Mouse (Mus musculus) forebrain, postnatal 0 days (tissue): ENCODE results near the gene Kmt5a. TPM values are rescaled to one million over a fixed set of nuclear protein-coding genes. Genes with fewer than 3 reads are reported as not detected.
A peak's percentile ranks its signal among the peaks of the same experiment; 100 is the strongest.

ENCODE experiments used
- ATAC-seq: fragments of 200-750 bp; cut with Nextera tagmentation; 2 replicates; pipeline ENCODE4 v1.8.0; 2017; ENCODE audit warnings: mild to moderate bottlenecking, moderate library complexity
- DNase-seq: peaks from one replicate; pipeline ENCODE4 v3.0.0-alpha.2; 2015
- H3K27ac ChIP-seq: fragments of 300-500 bp; sonication (generic); 2 replicates; pipeline ENCODE4 v1.5.1; 2014; ENCODE audit warnings: low read depth, mild to moderate bottlenecking, antibody characterized with exemption, low read length, moderate library complexity, mixed read lengths
- H3K27me3 ChIP-seq: fragments of 300-500 bp; sonication (generic); 2 replicates; pipeline ENCODE4 v1.6.1; 2014; ENCODE audit warnings: mild to moderate bottlenecking, low read length, mixed read lengths; ENCODE audit not compliant: insufficient read depth
- H3K36me3 ChIP-seq: fragments of 300-500 bp; sonication (generic); 2 replicates; pipeline ENCODE4 v1.6.1; 2014; ENCODE audit warnings: mild to moderate bottlenecking, moderate library complexity; ENCODE audit not compliant: insufficient read depth
- H3K4me1 ChIP-seq: fragments of 300-500 bp; sonication (generic); 2 replicates; pipeline ENCODE4 v1.6.1; 2014; ENCODE audit warnings: antibody characterized with exemption; ENCODE audit not compliant: insufficient read depth
- H3K4me2 ChIP-seq: fragments of 300-500 bp; sonication (generic); 2 replicates; pipeline ENCODE4 v1.6.1; 2014; ENCODE audit warnings: low read depth, mild to moderate bottlenecking, moderate library complexity
- H3K4me3 ChIP-seq: fragments of 300-500 bp; sonication (generic); 2 replicates; pipeline ENCODE4 v1.5.1; 2014; ENCODE audit warnings: low read depth, low read length, mixed read lengths
- H3K9ac ChIP-seq: fragments of 300-500 bp; sonication (generic); 2 replicates; pipeline ENCODE4 v1.6.1; 2014; ENCODE audit warnings: mild to moderate bottlenecking
- H3K9me3 ChIP-seq: fragments of 300-500 bp; sonication (generic); 2 replicates; pipeline ENCODE4 v1.6.1; 2016; ENCODE audit warnings: low read length
- CTCF ChIP-seq: sonication (generic); IDR thresholded peaks from 2 replicates; pipeline ENCODE4 v1.5.1; 2016; ENCODE audit warnings: antibody characterized with exemption, control low read depth, low read depth
- WGBS: fragments of 180-500 bp; shearing (Covaris S2); extraction: QIAGEN DNeasy Blood & Tissue Kit; methylation state at CpG from one replicate; pipeline ENCODE4 v1.1.7; 2014; 5-methylcytosine and 5-hydroxymethylcytosine counted together
- polyA plus RNA-seq: library from polyadenylated mRNA; unstranded; fragments of >200 nt; fragmentation: Nextera tagmentation; extraction: Ambion mirVana; gene quantifications from 2 replicates; pipeline ENCODE4 v1.2.1, GENCODE M21; 2015
- total RNA-seq: library from RNA; depleted of rRNA; stranded (reverse); fragments of >200 nt; gene quantifications from 2 replicates; pipeline ENCODE4 v1.2.3, GENCODE M21; 2014; rRNA removed

Gene Kmt5a
- total RNA-seq, result 43.4 and 45.0 TPM in 2 replicates
- polyA plus RNA-seq, result 21.2 and 23.6 TPM in 2 replicates

DNA sequence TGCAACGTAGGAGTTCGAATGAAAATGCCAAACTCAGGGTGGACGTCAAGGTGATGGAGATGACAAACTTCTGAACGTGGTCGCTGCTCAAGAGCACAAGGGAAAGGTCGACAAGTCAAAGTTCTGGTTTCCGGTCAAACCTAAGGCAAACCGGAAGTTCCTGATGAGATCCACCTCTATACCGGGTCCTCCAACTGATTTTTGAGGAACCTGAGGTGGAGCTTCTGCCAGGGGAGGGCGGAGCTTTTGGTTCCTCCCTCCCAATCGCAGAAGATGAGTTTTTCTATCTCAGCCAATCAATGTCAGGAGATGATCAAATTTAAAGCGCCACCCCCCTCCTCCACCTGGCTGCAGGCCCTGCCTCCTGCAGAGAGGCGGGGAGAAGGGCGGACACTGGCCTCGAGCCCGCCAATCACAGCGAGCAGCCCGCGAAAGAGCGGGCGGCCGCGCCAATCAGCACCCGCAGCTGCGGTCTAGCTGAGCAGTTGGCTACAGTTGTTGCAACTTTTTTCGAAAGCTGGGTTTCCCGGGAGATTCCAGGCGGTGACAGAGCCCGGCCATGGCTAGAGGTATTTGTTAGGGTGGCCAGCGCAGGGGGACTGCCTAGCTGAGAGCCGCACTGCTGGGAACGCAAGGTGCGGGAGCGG, at the start of gene Kmt5a:
Gene Kmt5a (plus strand): TSS at position 484 of the 647 bp plus-strand sequence.
- Histone ChIP-seq H3K4me3 (peak within 1 kb of the TSS; percentile 52), H3K9ac (peak within 1 kb of the TSS; percentile 26), H3K27me3 (no peaks in the 10 kb centered on the region), H3K9me3 (no peaks in the 10 kb centered on the region), H3K36me3 (no peaks in the 10 kb centered on the region), H3K27ac (no peak within 1 kb of the TSS), H3K4me1 (peaks cover 7% of the 10 kb centered on the region), H3K4me2 (peak within 1 kb of the TSS; percentile 97)
- WGBS, result 3% methylated on average over 33 of the region's 34 CpGs
- DNase-seq (peak; percentile 96), ATAC-seq (peak; percentile 98)
- TF ChIP-seq CTCF, result no peak

DNA sequence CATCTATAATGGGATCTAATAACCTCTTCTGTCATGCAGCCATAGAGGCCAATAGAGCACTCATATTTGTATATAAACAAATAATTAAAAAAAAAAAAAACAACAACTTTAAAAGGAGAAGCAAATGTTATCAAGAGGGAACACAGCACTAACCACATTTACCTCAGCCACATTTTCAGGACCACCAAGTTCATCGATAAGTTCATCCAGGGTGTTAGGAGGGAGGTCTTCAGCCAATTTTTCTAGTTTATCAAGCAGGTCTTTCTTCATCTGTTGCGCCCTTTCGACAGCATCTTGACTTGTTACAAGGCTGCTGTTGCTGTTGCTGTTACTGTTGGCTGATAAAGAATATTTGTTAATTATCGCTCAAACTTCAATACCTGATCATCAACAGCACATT, 47.3 kb upstream of the Kmt5a start:
- ATAC-seq, result no peak
- 96% methylated on average over 4 of the region's 4 CpGs for WGBS
- peaks cover 76% of the 10 kb centered on the region for H3K36me3 ChIP-seq

GRCm38 (mm10) chr5:124393726-124394125, 46.0 kb upstream of the Kmt5a start:
- no peak overlapping the region for H3K27ac ChIP-seq
- no peak overlapping the region for H3K4me2 ChIP-seq
- TF ChIP-seq CTCF, result no peak
- peaks cover 76% of the 10 kb centered on the region for H3K36me3 ChIP-seq
- no peaks in the 10 kb centered on the region for H3K4me1 ChIP-seq
- H3K4me3 ChIP-seq, result no peak overlapping the region
- no peak overlapping the region for H3K9ac ChIP-seq
- H3K9me3 ChIP-seq, result no peaks in the 10 kb centered on the region
- DNase-seq, result no peak
- H3K27me3 ChIP-seq, result no peaks in the 10 kb centered on the region
- 94% methylated on average over 7 of the region's 7 CpGs for WGBS
- ATAC-seq, result no peak

More for the DNA sequence above, 47.3 kb upstream of the Kmt5a start:
- Histone ChIP-seq H3K27ac (no peak overlapping the region), H3K9me3 (no peaks in the 10 kb centered on the region), H3K9ac (no peak overlapping the region), H3K4me1 (no peaks in the 10 kb centered on the region), H3K4me2 (no peak overlapping the region), H3K27me3 (no peaks in the 10 kb centered on the region), H3K4me3 (no peak overlapping the region)
- no peak for TF ChIP-seq CTCF
- DNase-seq, result no peak

GRCm38 (mm10) chr5:124410808-124411207, 28.9 kb upstream of the Kmt5a start:
- no peak for TF ChIP-seq CTCF
- H3K27ac ChIP-seq, result no peak overlapping the region
- H3K27me3 ChIP-seq, result no peaks in the 10 kb centered on the region
- H3K9me3 ChIP-seq, result no peaks in the 10 kb centered on the region
- no peaks in the 10 kb centered on the region for H3K4me1 ChIP-seq
- ATAC-seq (no peak), DNase-seq (no peak)
- peaks cover 64% of the 10 kb centered on the region for H3K36me3 ChIP-seq
- no peak overlapping the region for H3K9ac ChIP-seq
- no peak overlapping the region for H3K4me3 ChIP-seq
- 76% methylated on average over 3 of the region's 3 CpGs for WGBS
- no peak overlapping the region for H3K4me2 ChIP-seq

- Histone ChIP-seq H3K4me3 (no peak overlapping the region), H3K4me2 (no peak overlapping the region), H3K36me3 (peaks cover 57% of the 10 kb centered on the region), H3K4me1 (no peaks in the 10 kb centered on the region), H3K27me3 (no peaks in the 10 kb centered on the region), H3K9ac (no peak overlapping the region), H3K9me3 (no peaks in the 10 kb centered on the region), H3K27ac (no peak overlapping the region)
- ATAC-seq, result no peak
- TF ChIP-seq CTCF, result no peak
- DNase-seq, result no peak
- 94% methylated on average over 5 of the region's 5 CpGs for WGBS
These were observed 27.6 kb upstream of the Kmt5a start for GRCm38 (mm10) chr5:124412163-124412562.

DNA sequence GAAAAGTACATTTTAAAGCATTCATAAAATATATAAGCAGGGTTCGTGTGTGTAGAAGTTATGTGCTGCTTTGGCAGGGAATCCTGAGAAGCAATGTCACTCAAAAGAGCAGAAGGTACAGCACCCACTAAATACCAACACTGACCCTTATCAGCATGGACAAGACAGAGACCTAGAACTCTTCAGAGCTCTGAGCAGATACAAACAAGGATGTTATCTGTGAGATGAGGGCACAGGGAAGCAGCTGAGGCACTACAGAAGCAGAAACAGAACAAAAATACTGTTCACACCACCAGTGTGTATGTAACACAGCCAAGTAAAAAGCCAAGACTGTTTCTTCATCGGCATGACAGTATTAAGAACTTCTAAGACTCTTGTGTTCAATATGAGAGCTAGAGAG, 20.8 kb upstream of the Kmt5a start:
- Histone ChIP-seq H3K27me3 (no peaks in the 10 kb centered on the region), H3K4me1 (no peaks in the 10 kb centered on the region), H3K4me2 (no peak overlapping the region), H3K9ac (no peak overlapping the region), H3K36me3 (0 out of 2 replicates have a peak, but pooled peaks cover 6% of the 10 kb centered on the region), H3K27ac (no peak overlapping the region), H3K9me3 (no peaks in the 10 kb centered on the region), H3K4me3 (no peak overlapping the region)
- TF ChIP-seq CTCF, result no peak
- DNase-seq (no peak), ATAC-seq (no peak)
- WGBS, result 91% methylated on average over 2 of the region's 2 CpGs

DNA sequence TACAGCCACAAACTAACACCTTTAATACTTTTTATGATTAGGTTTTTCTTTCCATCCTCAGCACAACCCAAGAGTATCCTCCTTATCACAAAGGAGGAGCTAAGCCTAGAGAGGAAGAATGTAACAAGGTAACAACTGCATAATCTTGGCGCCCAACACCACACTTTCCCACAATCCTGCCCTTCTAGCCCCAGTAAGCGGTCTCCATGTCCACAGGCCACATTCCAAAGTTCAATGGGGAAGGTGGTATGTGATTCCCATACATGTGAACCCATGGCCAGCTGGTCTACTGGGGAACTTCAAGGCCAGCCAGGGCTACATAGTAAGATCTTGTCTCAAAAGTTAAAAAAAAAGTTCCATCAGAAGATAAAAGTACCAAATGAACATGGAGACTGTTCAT, 17.9 kb upstream of the Kmt5a start:
- no peaks in the 10 kb centered on the region for H3K27me3 ChIP-seq
- DNase-seq (no peak), ATAC-seq (no peak)
- H3K36me3 ChIP-seq, result no peaks in the 10 kb centered on the region
- H3K27ac ChIP-seq, result no peak overlapping the region
- no peak overlapping the region for H3K4me2 ChIP-seq
- WGBS, result 83% methylated on average over 2 of the region's 2 CpGs
- no peak overlapping the region for H3K9ac ChIP-seq
- no peaks in the 10 kb centered on the region for H3K4me1 ChIP-seq
- no peaks in the 10 kb centered on the region for H3K9me3 ChIP-seq
- no peak for TF ChIP-seq CTCF
- no peak overlapping the region for H3K4me3 ChIP-seq
